Mouse (Mus musculus) heart, postnatal 36 days (tissue): ENCODE results near the gene Usp15. TPM values are rescaled to one million over a fixed set of nuclear protein-coding genes. Genes with fewer than 3 reads are reported as not detected.

ENCODE experiments used
- microRNA-seq, 2 experiments: library from miRNA; unstranded; fragments of <30 nt; microRNA quantifications; one replicate each; pipeline ENCODE4 v1.2.0; 2021; ENCODE audit warnings: borderline number of aligned reads in 2 of 2
- total RNA-seq, 2 experiments: library from RNA; stranded (reverse); gene quantifications; 2 replicates each; pipeline ENCODE4 v1.2.3; 2021

Usp15 gene
- total RNA-seq, 2 experiments from 2014 or later = 89.0 to 105 TPM

Small RNAs within 50 kb of the gene (microRNA-seq; reads per million reads assigned to microRNA genes)
- gene Gm27920 = 1.3 to 2.9 reads per million in 2 experiments

Other genes starting within 250 kb of the Usp15 start
- 10 to 100 TPM; 43.0 to 43.9 TPM for gene Mon2, start 120.5 kb downstream of the Usp15 start, total RNA-seq
- gene Fam19a2, start 67.0 kb upstream of the Usp15 start, total RNA-seq = under 1 TPM in 1 of 2 experiments, not detected in 1; 0.08 TPM